Mouse (Mus musculus) inflammation-experienced regulatory T-cells, adult 6 months (primary cell): Measurements from ENCODE around the gene Tcf20. TPM values are rescaled to one million over a fixed set of nuclear protein-coding genes. Genes with fewer than 3 reads are reported as not detected.
A peak's percentile ranks its signal among the peaks of the same experiment; 100 is the strongest.

Source experiments
- ATAC-seq: one replicate; pipeline ENCODE4 v1.8.0; 2017
- polyA plus RNA-seq, 3 experiments: library from polyadenylated mRNA; unstranded; fragments of 100-300 nt; shearing (Covaris generic); gene quantifications; one replicate each; pipeline ENCODE4 v1.2.1; 2017

Tcf20 gene
- polyA plus RNA-seq, 3 experiments from 2014 or later, result 13.1 to 21.1 (median 13.8) TPM

- ATAC-seq, result no peak
These were observed 5.2 kb upstream of the Tcf20 start for GRCm38 (mm10) chr15:82992911-82993310.

GRCm38 (mm10) chr15:82992079-82992783 lies 4.6 kb upstream of the Tcf20 start:
- no peak for ATAC-seq

GRCm38 (mm10) chr15:82989190-82989704 lies 1.6 kb upstream of the Tcf20 start:
- no peak for ATAC-seq

- peak; percentile 58 for ATAC-seq
These were observed 499 bp downstream of the Tcf20 start for GRCm38 (mm10) chr15:82987014-82987731.

- ATAC-seq, result no peak
These were observed 3.1 kb downstream of the Tcf20 start for GRCm38 (mm10) chr15:82984574-82984973.

GRCm38 (mm10) chr15:82984097-82984496 lies 3.6 kb downstream of the Tcf20 start:
- no peak for ATAC-seq

GRCm38 (mm10) chr15:82983416-82984026 lies 4.2 kb downstream of the Tcf20 start:
- ATAC-seq, result no peak

GRCm38 (mm10) chr15:82982724-82983415 lies 4.8 kb downstream of the Tcf20 start:
- ATAC-seq, result no peak

- ATAC-seq, result no peak
These were observed 5.8 kb downstream of the Tcf20 start for GRCm38 (mm10) chr15:82981676-82982520.

GRCm38 (mm10) chr15:82979531-82979930 lies 8.1 kb downstream of the Tcf20 start:
- no peak for ATAC-seq

GRCm38 (mm10) chr15:82974471-82974870 lies 13.2 kb downstream of the Tcf20 start:
- no peak for ATAC-seq

- ATAC-seq, result no peak
These were observed 18.4 kb downstream of the Tcf20 start for GRCm38 (mm10) chr15:82969206-82969721.

- no peak for ATAC-seq
These were observed 19.2 kb downstream of the Tcf20 start for GRCm38 (mm10) chr15:82968449-82968848.

- ATAC-seq, result no peak
These were observed 19.7 kb downstream of the Tcf20 start for GRCm38 (mm10) chr15:82967947-82968346.

- no peak for ATAC-seq
These were observed 23.3 kb downstream of the Tcf20 start for GRCm38 (mm10) chr15:82964266-82964825.

GRCm38 (mm10) chr15:82963556-82964156 lies 24.0 kb downstream of the Tcf20 start:
- no peak for ATAC-seq

- no peak for ATAC-seq
These were observed 24.6 kb downstream of the Tcf20 start for GRCm38 (mm10) chr15:82963090-82963489.

GRCm38 (mm10) chr15:82962536-82962935 lies 25.1 kb downstream of the Tcf20 start:
- no peak for ATAC-seq

- ATAC-seq, result no peak
These were observed 26.7 kb downstream of the Tcf20 start for GRCm38 (mm10) chr15:82960786-82961561.

- no peak for ATAC-seq
These were observed 28.5 kb downstream of the Tcf20 start for GRCm38 (mm10) chr15:82959151-82959550.
